Mouse (Mus musculus) lung, adult 10 weeks (tissue): ENCODE results near the gene Gltpd2. TPM values are rescaled to one million over a fixed set of nuclear protein-coding genes. Genes with fewer than 3 reads are reported as not detected.

Experiments
- polyA plus RNA-seq: library from polyadenylated mRNA; stranded (reverse); fragments of 350-450 nt; fragmentation: Illumina TruSeq; extraction: RNeasy Lipid Tissue Mini Kit (QIAGEN cat#74804); gene quantifications from one replicate; pipeline ENCODE4 v1.2.3, GENCODE M21; 2014; ENCODE audit warnings: low read depth, low replicate concordance; ENCODE audit not compliant: insufficient read depth

Gene Gltpd2
- not detected for polyA plus RNA-seq

DNA sequence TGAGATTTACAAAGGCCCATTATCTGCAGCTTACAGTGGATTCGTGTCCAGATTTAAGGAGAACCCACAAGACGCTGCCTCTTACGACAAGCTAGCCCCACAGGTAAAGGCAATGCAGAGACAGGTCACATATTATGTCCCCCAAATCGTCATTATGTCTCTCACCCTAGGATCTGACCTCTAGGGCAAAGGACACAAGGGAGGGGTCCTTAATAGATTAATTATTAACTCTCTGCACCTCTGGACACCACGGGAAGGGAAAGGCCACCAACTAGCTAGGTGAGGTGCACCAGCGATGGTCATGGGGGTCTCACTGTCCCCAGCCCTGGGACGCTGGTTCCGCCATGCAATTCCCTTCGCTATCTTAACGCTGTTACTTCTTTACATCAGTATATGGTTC is at the start of gene Gltpd2:
Gene Gltpd2 (plus strand): TSS at position 274 of the 400 bp plus-strand sequence.

DNA sequence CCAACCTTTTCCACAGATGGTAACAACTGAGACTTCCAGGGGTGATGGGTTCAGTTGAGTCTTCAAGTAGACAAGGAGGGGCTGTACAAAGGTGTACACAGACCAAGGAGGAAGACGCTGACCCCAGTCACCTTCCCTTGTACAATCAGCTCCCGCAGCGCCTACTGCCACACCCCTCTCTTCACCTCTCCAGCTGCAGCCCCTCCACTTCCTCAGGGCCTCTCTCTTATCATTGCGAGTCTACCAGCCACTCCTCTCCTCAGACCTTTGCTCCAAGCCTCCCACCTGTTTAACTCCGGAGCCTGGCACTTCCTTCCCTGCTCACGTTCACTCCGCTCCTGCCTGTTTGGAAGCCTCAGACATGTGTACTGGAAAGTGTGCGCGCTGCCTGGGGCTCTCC is 14.0 kb upstream of the Gltpd2 start, which contains the start of gene Tm4sf5:
Gene Tm4sf5 (plus strand): TSS at position 275 of the 400 bp plus-strand sequence.

GRCm38 (mm10) chr11:70514288-70514687 is 4.7 kb upstream of the Gltpd2 start, which contains the start of gene Vmo1:
Vmo1 (minus strand) TSS chr11:70514616.

GRCm38 (mm10) chr11:70525184-70525678 is 6.2 kb downstream of the Gltpd2 start, which contains the start of gene Psmb6:
Psmb6 (plus strand) TSS chr11:70525367.

GRCm38 (mm10) chr11:70532839-70533238 is 13.8 kb downstream of the Gltpd2 start, which contains the start of gene Gm40193:
Gm40193 (minus strand) TSS chr11:70532939.

DNA sequence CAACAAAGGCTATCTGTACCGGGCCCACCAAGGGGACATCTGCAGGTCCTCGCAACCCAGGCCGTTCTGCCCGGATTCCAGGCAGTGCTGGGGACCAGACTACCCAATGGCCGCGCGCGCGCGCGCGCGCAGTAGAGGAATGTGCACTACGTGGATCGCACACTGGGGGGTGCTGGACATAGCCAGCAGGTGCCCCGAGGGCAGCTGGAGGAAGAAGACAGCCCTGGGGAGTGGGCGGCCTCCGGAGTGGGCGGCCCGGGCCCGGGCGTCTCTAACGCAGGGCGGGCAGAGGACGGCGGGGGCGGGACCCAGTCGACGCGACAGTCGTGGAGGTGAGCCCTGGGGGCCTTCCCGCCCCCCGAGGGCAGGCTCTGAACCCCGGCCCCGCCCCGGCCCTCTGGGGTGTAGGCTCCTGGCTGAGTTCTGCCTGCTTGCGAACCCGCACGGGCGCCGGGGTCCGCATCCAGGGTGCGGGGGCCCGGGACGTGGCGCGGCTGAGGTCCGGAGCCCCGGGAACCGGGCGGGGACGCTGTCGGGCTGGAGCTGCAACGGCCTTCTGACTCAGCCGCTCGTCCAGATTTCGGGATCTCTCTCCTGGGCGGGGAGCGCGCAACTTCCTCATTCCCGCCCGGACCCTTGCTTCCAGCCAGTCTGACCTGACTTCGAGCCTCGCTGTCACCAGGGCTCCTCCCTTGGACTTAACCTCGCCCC is 21.0 kb downstream of the Gltpd2 start, which contains the start of gene Pld2:
Gene Pld2 (plus strand): TSS at position 188 of the 711 bp plus-strand sequence.

DNA sequence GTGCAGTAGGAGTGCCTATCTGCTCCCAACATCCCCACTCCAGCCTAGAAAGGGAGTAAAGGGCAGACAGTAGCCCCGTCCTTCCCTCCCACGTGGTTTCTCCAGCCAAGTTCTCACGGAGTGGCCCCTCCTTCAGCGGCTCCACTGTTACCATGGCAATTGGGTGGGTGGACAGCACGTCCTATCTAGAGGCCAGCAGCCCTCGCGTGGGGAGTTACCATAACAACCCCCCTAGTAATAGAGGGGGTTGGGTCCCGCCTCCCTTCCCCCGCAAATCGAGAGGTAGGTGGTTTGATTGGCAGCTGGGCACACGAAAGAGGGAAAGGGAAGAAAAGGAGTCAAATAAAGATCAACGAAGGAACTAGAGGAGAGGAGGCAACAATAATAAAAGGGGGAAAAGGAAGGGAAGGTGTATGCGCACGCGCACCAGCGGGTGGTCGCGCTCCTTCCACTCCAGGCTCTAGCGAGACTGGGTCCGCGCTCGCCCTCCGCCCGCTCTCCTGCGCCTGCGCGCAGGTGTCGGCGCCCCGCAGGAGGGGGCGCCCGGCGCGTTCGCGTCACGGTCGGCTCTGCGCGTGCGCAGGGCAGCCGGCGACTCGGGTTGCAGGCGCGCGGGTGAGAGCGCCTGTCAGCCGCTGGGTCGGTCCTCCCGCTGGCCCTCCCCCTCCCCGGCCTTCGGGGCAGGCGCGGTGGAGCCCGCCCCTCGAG is 43.4 kb downstream of the Gltpd2 start, which contains the start of gene Mink1:
Gene Mink1 (plus strand): TSS at position 595 of the 708 bp plus-strand sequence.

Other genes starting within 250 kb of the Gltpd2 start
- gene Alox12e, start 196.6 kb upstream of the Gltpd2 start, polyA plus RNA-seq = not detected
- gene Alox15, start 167.2 kb upstream of the Gltpd2 start, polyA plus RNA-seq = 3.7 TPM
- gene Pelp1, start 109.2 kb upstream of the Gltpd2 start, polyA plus RNA-seq = 9.8 TPM
- gene Arrb2, start 86.6 kb upstream of the Gltpd2 start, polyA plus RNA-seq = 37.6 TPM
- gene Med11, start 67.3 kb upstream of the Gltpd2 start, polyA plus RNA-seq = 52.9 TPM
- gene Zmynd15, start 59.8 kb upstream of the Gltpd2 start, polyA plus RNA-seq = 3.2 TPM
- 59.8 TPM for gene Cxcl16, start 59.2 kb upstream of the Gltpd2 start, polyA plus RNA-seq
- gene Tm4sf5, start 14.0 kb upstream of the Gltpd2 start, polyA plus RNA-seq = 0.25 TPM
- 0.55 TPM for gene Vmo1, start 4.6 kb upstream of the Gltpd2 start, polyA plus RNA-seq
- 296 TPM for gene Psmb6, start 6.2 kb downstream of the Gltpd2 start, polyA plus RNA-seq
- not detected for gene Gm40193, start 13.7 kb downstream of the Gltpd2 start, polyA plus RNA-seq
- gene Pld2, start 20.9 kb downstream of the Gltpd2 start, polyA plus RNA-seq = 9.6 TPM
- 24.0 TPM for gene Mink1, start 43.7 kb downstream of the Gltpd2 start, polyA plus RNA-seq
- gene 4930544D05Rik, start 96.7 kb downstream of the Gltpd2 start, polyA plus RNA-seq = not detected
- 0.14 TPM for gene Chrne, start 100.0 kb downstream of the Gltpd2 start, polyA plus RNA-seq
- 0.30 TPM for gene Gp1ba, start 119.9 kb downstream of the Gltpd2 start, polyA plus RNA-seq
- 71.5 TPM for gene Rnf167, start 128.0 kb downstream of the Gltpd2 start, polyA plus RNA-seq
- 77.2 TPM for gene Slc25a11, start 128.3 kb downstream of the Gltpd2 start, polyA plus RNA-seq
- 578 TPM for gene Pfn1, start 135.4 kb downstream of the Gltpd2 start, polyA plus RNA-seq
- 26.5 TPM for gene Eno3, start 138.0 kb downstream of the Gltpd2 start, polyA plus RNA-seq
- gene Spag7, start 150.2 kb downstream of the Gltpd2 start, polyA plus RNA-seq = 78.5 TPM
- 9.8 TPM for gene Camta2, start 168.9 kb downstream of the Gltpd2 start, polyA plus RNA-seq
- gene Inca1, start 181.0 kb downstream of the Gltpd2 start, polyA plus RNA-seq = 2.0 TPM
- 56.7 TPM for gene Kif1c, start 181.4 kb downstream of the Gltpd2 start, polyA plus RNA-seq
- gene Zfp3, start 245.0 kb downstream of the Gltpd2 start, polyA plus RNA-seq = 1.7 TPM